In genomic region chr17:29508927-29509608, GRCm38 (mm10) we compare ENCODE assay signal across 21 mouse cellular contexts. TPM values are rescaled to one million over a fixed set of nuclear protein-coding genes. Genes with fewer than 3 reads are reported as not detected.
DNase-seq lines count a peak whose midpoint lies in the region; ATAC-seq and TF ChIP-seq lines count a peak whose summit lies in the region.
"Had no signal": no experiment of that assay in that cellular context is flagged by ENCODE, and none has a peak within 500 bp of the region (broad histone marks: within the 10 kb centered on the region; RNA-seq: fewer than 3 reads in every experiment).

No protein-coding gene starts in this region.

- H3K4me2 ChIP-seq in heart, embryonic 11.5 days, result no peak overlapping the region
- H3K4me2 ChIP-seq in stomach, embryonic 15.5 days, result no peak overlapping the region
- no peak overlapping the region for H3K4me2 ChIP-seq in stomach, postnatal 0 days (replicated peaks; ENCODE audit: low read depth)
- H3K4me2 ChIP-seq: hindbrain, embryonic 14.5 days; limb, embryonic 13.5 days had no signal

- H3K4me1 ChIP-seq in heart, embryonic 11.5 days (ENCODE audit: control insufficient read depth, insufficient read depth, low read length), result no peaks in the 10 kb centered on the region; the same call in 1 of the 2 replicates
- peaks cover 2% of the 10 kb centered on the region; the same call in 1 of the 2 replicates for H3K4me1 ChIP-seq in stomach, embryonic 15.5 days
- no peaks in the 10 kb centered on the region for H3K4me1 ChIP-seq in stomach, postnatal 0 days (replicated peaks; ENCODE audit: control insufficient read depth, insufficient read depth)
- peaks cover 5% of the 10 kb centered on the region; the same call in 1 of the 2 replicates for H3K4me1 ChIP-seq in liver, adult 2 months (ENCODE audit: control insufficient read depth, insufficient read depth, low read length)
- no peaks in the 10 kb centered on the region; the same call in 1 of the 2 replicates for H3K4me1 ChIP-seq in thymus, adult 2 months (replicated peaks; ENCODE audit: control insufficient read depth, insufficient read depth, low read length)
- H3K4me1 ChIP-seq: limb, embryonic 13.5 days had no signal

- TF ChIP-seq CTCF in stomach, postnatal 0 days (IDR thresholded peaks at IDR 0.05; ENCODE audit: low read depth), result no peak
- TF ChIP-seq CTCF in liver, adult 2 months (IDR thresholded peaks at IDR 0.05; ENCODE audit: low read depth, low read length), result no peak
- TF ChIP-seq CTCF in thymus, adult 2 months (IDR thresholded peaks at IDR 0.05; ENCODE audit: borderline replicate concordance, control insufficient read depth, extremely low read depth, insufficient read depth, low read length, poor library complexity), result no peak

- 67% methylated on average over 12 of the region's 12 CpGs for WGBS in heart, embryonic 11.5 days (ENCODE audit: insufficient replicate concordance)
- WGBS in stomach, embryonic 15.5 days, result 67% methylated on average over 12 of the region's 12 CpGs
- WGBS in stomach, postnatal 0 days, result 62% methylated on average over 12 of the region's 12 CpGs
- WGBS in liver, adult 2 months, result 58% methylated on average over 12 of the region's 12 CpGs
- WGBS in thymus, adult 2 months, result 82% methylated on average over 12 of the region's 12 CpGs

- H3K9ac ChIP-seq in heart, embryonic 11.5 days (ENCODE audit: low read depth, low read length), result peak overlapping the region; percentile 28; the same call in 1 of the 2 replicates
- H3K9ac ChIP-seq in stomach, embryonic 15.5 days, result no peak overlapping the region
- no peak overlapping the region for H3K9ac ChIP-seq in stomach, postnatal 0 days (ENCODE audit: low read length)
- no peak overlapping the region for H3K9ac ChIP-seq in liver, adult 2 months (ENCODE audit: low read depth, low read length)
- H3K9ac ChIP-seq: hindbrain, embryonic 14.5 days; limb, embryonic 13.5 days had no signal

- H3K27me3 ChIP-seq in heart, embryonic 11.5 days (ENCODE audit: control insufficient read depth, insufficient read depth, low read length), result no peaks in the 10 kb centered on the region
- no peaks in the 10 kb centered on the region for H3K27me3 ChIP-seq in stomach, embryonic 15.5 days (replicated peaks)
- no peaks in the 10 kb centered on the region for H3K27me3 ChIP-seq in stomach, postnatal 0 days (ENCODE audit: control insufficient read depth, insufficient read depth, low read length)
- H3K27me3 ChIP-seq in liver, adult 2 months (ENCODE audit: control insufficient read depth, insufficient read depth, low read length), result no peaks in the 10 kb centered on the region
- no peaks in the 10 kb centered on the region for H3K27me3 ChIP-seq in splenic B cell, adult 2 months (ENCODE audit: control insufficient read depth, insufficient read depth, low read length, poor library complexity, severe bottlenecking)
- H3K27me3 ChIP-seq in thymus, adult 2 months (ENCODE audit: control insufficient read depth, insufficient read depth, low read length), result no peaks in the 10 kb centered on the region

- H3K27ac ChIP-seq in heart, embryonic 11.5 days (ENCODE audit: low read depth, low read length), result peak overlapping the region; percentile 41
- H3K27ac ChIP-seq in stomach, embryonic 15.5 days, result no peak overlapping the region
- no peak overlapping the region for H3K27ac ChIP-seq in stomach, postnatal 0 days (replicated peaks)
- no peak overlapping the region for H3K27ac ChIP-seq in liver, adult 2 months (replicated peaks; ENCODE audit: insufficient read depth, low read depth, low read length)
- no peak overlapping the region for H3K27ac ChIP-seq in thymus, adult 2 months (ENCODE audit: control insufficient read depth, insufficient read depth, low read length)
- H3K27ac ChIP-seq: hindbrain, embryonic 14.5 days; limb, embryonic 13.5 days had no signal

- TF ChIP-seq EP300 in stomach, postnatal 0 days (optimal IDR thresholded peaks at IDR 0.05), result no peak

- intact Hi-C loops in heart, postnatal 14 days (cut with DNase I), result no loop called here

- peak; percentile 64; the same call in 1 of the 2 replicates for ATAC-seq in heart, embryonic 11.5 days (replicated peaks; ENCODE audit: insufficient number of reproducible peaks, low FRiP score, low TSS enrichment)
- ATAC-seq in stomach, embryonic 15.5 days (ENCODE audit: insufficient read depth, low FRiP score, low read depth), result peak; percentile 59; the same call in 1 of the 2 replicates
- no peak for ATAC-seq in stomach, postnatal 0 days (ENCODE audit: low FRiP score, low TSS enrichment)

- TF ChIP-seq POLR2A in liver, adult 2 months (IDR thresholded peaks at IDR 0.05; ENCODE audit: extremely low read depth, insufficient read depth, low read length), result no peak
- TF ChIP-seq POLR2A in thymus, adult 2 months (IDR thresholded peaks at IDR 0.05; ENCODE audit: control insufficient read depth, extremely low read depth, insufficient read depth, low read length, poor library complexity), result no peak

- H3K4me3 ChIP-seq in heart, embryonic 11.5 days (ENCODE audit: low read depth, low read length), result no peak overlapping the region
- no peak overlapping the region for H3K4me3 ChIP-seq in stomach, embryonic 15.5 days (replicated peaks)
- no peak overlapping the region for H3K4me3 ChIP-seq in stomach, postnatal 0 days (ENCODE audit: low read depth, low read length)
- H3K4me3 ChIP-seq in liver, adult 2 months (ENCODE audit: insufficient read depth, low read depth, low read length), result no peak overlapping the region
- no peak overlapping the region for H3K4me3 ChIP-seq in thymus, adult 2 months (ENCODE audit: control insufficient read depth, insufficient read depth, low read length)
- H3K4me3 ChIP-seq: limb, embryonic 13.5 days had no signal

- no peaks in the 10 kb centered on the region for H3K36me3 ChIP-seq in heart, embryonic 11.5 days (ENCODE audit: control insufficient read depth, insufficient read depth, low read length)
- no peaks in the 10 kb centered on the region for H3K36me3 ChIP-seq in stomach, embryonic 15.5 days
- H3K36me3 ChIP-seq in stomach, postnatal 0 days (ENCODE audit: control insufficient read depth, insufficient read depth, low read length), result no peaks in the 10 kb centered on the region
- H3K36me3 ChIP-seq in liver, adult 2 months (ENCODE audit: control insufficient read depth, insufficient read depth, low read length), result no peaks in the 10 kb centered on the region
- no peaks in the 10 kb centered on the region for H3K36me3 ChIP-seq in splenic B cell, adult 2 months (ENCODE audit: control insufficient read depth, insufficient read depth, low read length, poor library complexity, severe bottlenecking)
- H3K36me3 ChIP-seq in thymus, adult 2 months (ENCODE audit: control insufficient read depth, insufficient read depth, low read length), result no peaks in the 10 kb centered on the region
- H3K36me3 ChIP-seq: limb, embryonic 13.5 days had no signal

- H3K9me3 ChIP-seq in heart, embryonic 11.5 days (replicated peaks; ENCODE audit: control insufficient read depth, low read length), result no peaks in the 10 kb centered on the region
- no peaks in the 10 kb centered on the region for H3K9me3 ChIP-seq in stomach, embryonic 15.5 days
- H3K9me3 ChIP-seq in stomach, postnatal 0 days (ENCODE audit: control insufficient read depth, low read length), result no peaks in the 10 kb centered on the region
- H3K9me3 ChIP-seq: limb, embryonic 13.5 days had no signal

- no peaks in the 10 kb centered on the region for H3K79me2 ChIP-seq in liver, adult 2 months (ENCODE audit: control insufficient read depth, insufficient read depth, low read length)

- no peak for DNase-seq in heart, postnatal 14 days
- no peak for DNase-seq in stomach, postnatal 0 days (ENCODE audit: low spot score)
- peak; percentile 42 for DNase-seq in liver, adult 2 months (ENCODE audit: extremely low read depth, low read depth, low spot score)
- DNase-seq in splenic B cell, adult 2 months (ENCODE audit: low read depth, low spot score), result peak; percentile 59
- DNase-seq in thymus, adult 2 months, result no peak
- no peak for DNase-seq in frontal cortex, adult 2 months (ENCODE audit: extremely low spot score in 1 of 2, low spot score in 1 of 2)
- DNase-seq: adrenal gland, postnatal 36 days; cerebellum, adult 9-10 months; gastrocnemius, postnatal 36 days; kidney, adult 11 months; kidney, postnatal 4 days; layer of hippocampus, postnatal 36 days; midbrain, embryonic 14.5 days; right cerebral cortex, postnatal 25 days had no signal

RNA-seq across cellular contexts. Expression of gene Pim1, which starts 18.5 kb away (rescaled TPM):
- polyA plus RNA-seq in heart, embryonic 11.5 days (2014; fragmentation: Nextera tagmentation; extraction: Ambion mirVana), result 23.5 and 27.3 TPM in 2 replicates
- 10 to 100 TPM; 30.8 to 33.7 TPM for total RNA-seq in heart, postnatal 14 days (2021)
- 11.5 and 20.9 TPM in 2 replicates for polyA plus RNA-seq in stomach, embryonic 15.5 days (2015; fragmentation: Nextera tagmentation; extraction: Ambion mirVana)
- polyA plus RNA-seq in stomach, postnatal 0 days (2015; fragmentation: Nextera tagmentation; extraction: Ambion mirVana), result 28.6 and 32.8 TPM in 2 replicates
- 8.9 and 9.5 TPM in 2 replicates for total RNA-seq in liver, adult 2 months (2014; rRNA removed)
- 16.0 and 16.4 TPM in 2 replicates for polyA plus RNA-seq in liver, adult 2 months (2012; rRNA removed)
- polyA plus RNA-seq in thymus, adult 2 months (2012; rRNA removed), result 92.7 and 128 TPM in 2 replicates
- polyA plus RNA-seq in frontal cortex, adult 2 months (2012; rRNA removed), result 3.2 and 3.7 TPM in 2 replicates

RNA-seq across cellular contexts. Expression of gene Gm17657, which starts 40.4 kb away (rescaled TPM):
- not detected in 2 replicates for polyA plus RNA-seq in heart, embryonic 11.5 days (2014; fragmentation: Nextera tagmentation; extraction: Ambion mirVana)
- total RNA-seq in heart, postnatal 14 days (2021), result not detected
- polyA plus RNA-seq in stomach, embryonic 15.5 days (2015; fragmentation: Nextera tagmentation; extraction: Ambion mirVana), result not detected in 2 replicates
- not detected in 2 replicates for polyA plus RNA-seq in stomach, postnatal 0 days (2015; fragmentation: Nextera tagmentation; extraction: Ambion mirVana)
- total RNA-seq in liver, adult 2 months (2014; rRNA removed), result not detected in 2 replicates
- not detected in 2 replicates for polyA plus RNA-seq in liver, adult 2 months (2012; rRNA removed)
- not detected in 2 replicates for polyA plus RNA-seq in thymus, adult 2 months (2012; rRNA removed)
- polyA plus RNA-seq in frontal cortex, adult 2 months (2012; rRNA removed), result not detected in 2 replicates
- total RNA-seq: adrenal gland, postnatal 36 days; gastrocnemius, postnatal 36 days; layer of hippocampus, postnatal 36 days had no signal
- polyA plus RNA-seq: C2C12; heart, embryonic 16.5 days; hindbrain, embryonic 14.5 days; limb, embryonic 13.5 days; midbrain, embryonic 14.5 days; thymus, postnatal 0 days had no signal

RNA-seq across cellular contexts. Expression of gene Tbc1d22b, which starts 40.5 kb away (rescaled TPM):
- polyA plus RNA-seq in heart, embryonic 11.5 days (2014; fragmentation: Nextera tagmentation; extraction: Ambion mirVana), result 10.0 and 12.0 TPM in 2 replicates
- 10 to 100 TPM; 14.5 to 15.1 TPM for total RNA-seq in heart, postnatal 14 days (2021)
- 12.2 and 14.8 TPM in 2 replicates for polyA plus RNA-seq in stomach, embryonic 15.5 days (2015; fragmentation: Nextera tagmentation; extraction: Ambion mirVana)
- 6.9 and 7.8 TPM in 2 replicates for polyA plus RNA-seq in stomach, postnatal 0 days (2015; fragmentation: Nextera tagmentation; extraction: Ambion mirVana)
- 1.2 and 1.3 TPM in 2 replicates for total RNA-seq in liver, adult 2 months (2014; rRNA removed)
- polyA plus RNA-seq in liver, adult 2 months (2012; rRNA removed), result 4.0 and 4.1 TPM in 2 replicates
- polyA plus RNA-seq in thymus, adult 2 months (2012; rRNA removed), result 47.8 and 55.8 TPM in 2 replicates
- 35.5 and 35.8 TPM in 2 replicates for polyA plus RNA-seq in frontal cortex, adult 2 months (2012; rRNA removed)

RNA-seq across cellular contexts. Expression of gene Tmem217, which starts 43.1 kb away (rescaled TPM):
- polyA plus RNA-seq in heart, embryonic 11.5 days (2014; fragmentation: Nextera tagmentation; extraction: Ambion mirVana), result 0.13 and 0.32 TPM in 2 replicates
- not detected for total RNA-seq in heart, postnatal 14 days (2021)
- 0.93 and 1.3 TPM in 2 replicates for polyA plus RNA-seq in stomach, embryonic 15.5 days (2015; fragmentation: Nextera tagmentation; extraction: Ambion mirVana)
- polyA plus RNA-seq in stomach, postnatal 0 days (2015; fragmentation: Nextera tagmentation; extraction: Ambion mirVana), result 0.22 and 0.42 TPM in 2 replicates
- not detected in 2 replicates for total RNA-seq in liver, adult 2 months (2014; rRNA removed)
- not detected in 2 replicates for polyA plus RNA-seq in liver, adult 2 months (2012; rRNA removed)
- 0.49 and 0.62 TPM in 2 replicates for polyA plus RNA-seq in thymus, adult 2 months (2012; rRNA removed)
- polyA plus RNA-seq in frontal cortex, adult 2 months (2012; rRNA removed), result 0.16 and 0.88 TPM in 2 replicates
- total RNA-seq: adrenal gland, postnatal 36 days; gastrocnemius, postnatal 36 days; layer of hippocampus, postnatal 36 days had no signal
- polyA plus RNA-seq: C2C12 had no signal

Comparison
In these comparisons a context has a peak if more than half of its experiments do, and no peak if none do; other contexts are left out.
1. DNase-seq: peak in liver, adult 2 months (single experiment) and splenic B cell, adult 2 months (single experiment); none in heart, postnatal 14 days (0 of 2), stomach, postnatal 0 days (single experiment), thymus, adult 2 months (single experiment) and frontal cortex, adult 2 months (0 of 2).